Mouse (Mus musculus) heart, embryonic 12.5 days (tissue): Measurements from ENCODE around the gene Stx2. TPM values are rescaled to one million over a fixed set of nuclear protein-coding genes. Genes with fewer than 3 reads are reported as not detected.

Experiments
- ATAC-seq: fragments of 200-750 bp; cut with Nextera tagmentation; 2 replicates; pipeline ENCODE4 v1.8.0; 2017; ENCODE audit warnings: moderate TSS enrichment, moderate library complexity; ENCODE audit not compliant: insufficient number of reproducible peaks, low FRiP score
- H3K27ac ChIP-seq: fragments of 300-500 bp; sonication (generic); 2 replicates; pipeline ENCODE4 v1.5.1; 2016; ENCODE audit warnings: mild to moderate bottlenecking, moderate library complexity; ENCODE audit not compliant: poor library complexity, severe bottlenecking
- H3K27me3 ChIP-seq: fragments of 300-500 bp; sonication (generic); replicated peaks from 2 replicates; pipeline ENCODE4 v1.6.1; 2016; ENCODE audit warnings: mild to moderate bottlenecking, moderate library complexity
- H3K36me3 ChIP-seq: fragments of 300-500 bp; sonication (generic); 2 replicates; pipeline ENCODE4 v1.6.1; 2016; ENCODE audit warnings: mild to moderate bottlenecking, moderate library complexity
- H3K4me1 ChIP-seq: fragments of 300-500 bp; sonication (generic); replicated peaks from 2 replicates; pipeline ENCODE4 v1.6.1; 2016; ENCODE audit warnings: mild to moderate bottlenecking
- H3K4me2 ChIP-seq: fragments of 300-500 bp; sonication (generic); 2 replicates; pipeline ENCODE4 v1.6.1; 2016; ENCODE audit warnings: mild to moderate bottlenecking, moderate library complexity
- H3K4me3 ChIP-seq: fragments of 300-500 bp; sonication (generic); 2 replicates; pipeline ENCODE4 v1.5.1; 2016; ENCODE audit warnings: mild to moderate bottlenecking
- H3K9ac ChIP-seq: fragments of 300-500 bp; sonication (generic); 2 replicates; pipeline ENCODE4 v1.6.1; 2016; ENCODE audit warnings: mild to moderate bottlenecking, moderate library complexity
- H3K9me3 ChIP-seq: fragments of 300-500 bp; sonication (generic); replicated peaks from 2 replicates; pipeline ENCODE4 v1.6.1; 2016; ENCODE audit warnings: mild to moderate bottlenecking, moderate library complexity
- WGBS: fragments of 180-500 bp; shearing (Covaris S2); methylation state at CpG from one replicate; pipeline ENCODE4 v1.1.7; 2016; 5-methylcytosine and 5-hydroxymethylcytosine counted together
- polyA plus RNA-seq: library from polyadenylated mRNA; unstranded; fragments of >200 nt; fragmentation: Nextera tagmentation; extraction: Ambion mirVana; gene quantifications from 2 replicates; pipeline ENCODE4 v1.2.1, GENCODE M21; 2016

Gene Stx2
- 19.3 and 21.3 TPM in 2 replicates for polyA plus RNA-seq

GRCm38 (mm10) chr5:129008412-129008826 lies at the start of gene Stx2:
Gene Stx2 (minus strand): TSS chr5:129008574.
- Histone ChIP-seq H3K9ac (peak within 1 kb of the TSS; percentile 89), H3K27ac (peak within 1 kb of the TSS; percentile 64), H3K27me3 (no peaks in the 10 kb centered on the region), H3K36me3 (peaks cover 3% of the 10 kb centered on the region; the same call in 1 of the 2 replicates), H3K4me2 (peak within 1 kb of the TSS; percentile 85), H3K4me1 (peaks cover 23% of the 10 kb centered on the region), H3K9me3 (no peaks in the 10 kb centered on the region), H3K4me3 (peak within 1 kb of the TSS; percentile 78)
- under 1% methylated on average over 38 of the region's 39 CpGs for WGBS
- peak; percentile 95 for ATAC-seq

- H3K27me3 ChIP-seq, result peaks cover 4% of the 10 kb centered on the region; the same call in 1 of the 2 replicates
- no peak overlapping the region for H3K9ac ChIP-seq
- no peak overlapping the region for H3K4me2 ChIP-seq
- H3K9me3 ChIP-seq, result peaks cover 3% of the 10 kb centered on the region; the same call in 1 of the 2 replicates
- H3K4me3 ChIP-seq, result no peak overlapping the region
- no peaks in the 10 kb centered on the region for H3K4me1 ChIP-seq
- WGBS, result 78% methylated on average over 9 of the region's 9 CpGs
- ATAC-seq, result no peak
- H3K27ac ChIP-seq, result no peak overlapping the region
- H3K36me3 ChIP-seq, result no peaks in the 10 kb centered on the region
These were observed 46.4 kb upstream of the Stx2 start for GRCm38 (mm10) chr5:129054675-129055284.

- H3K9me3 ChIP-seq, result no peaks in the 10 kb centered on the region
- H3K4me3 ChIP-seq, result no peak overlapping the region
- no peak overlapping the region for H3K9ac ChIP-seq
- H3K4me1 ChIP-seq, result no peaks in the 10 kb centered on the region
- no peaks in the 10 kb centered on the region for H3K36me3 ChIP-seq
- H3K27ac ChIP-seq, result no peak overlapping the region
- ATAC-seq, result no peak
- 42% methylated on average over 20 of the region's 20 CpGs for WGBS
- no peak overlapping the region for H3K4me2 ChIP-seq
- peaks cover 4% of the 10 kb centered on the region; the same call in 1 of the 2 replicates for H3K27me3 ChIP-seq
These were observed 44.4 kb upstream of the Stx2 start for GRCm38 (mm10) chr5:129052636-129053355.

GRCm38 (mm10) chr5:129051910-129052309 lies 43.5 kb upstream of the Stx2 start:
- no peak for ATAC-seq
- Histone ChIP-seq H3K4me1 (no peaks in the 10 kb centered on the region), H3K9me3 (no peaks in the 10 kb centered on the region), H3K27me3 (peaks cover 4% of the 10 kb centered on the region; the same call in 1 of the 2 replicates), H3K9ac (no peak overlapping the region), H3K27ac (no peak overlapping the region), H3K4me3 (no peak overlapping the region), H3K36me3 (no peaks in the 10 kb centered on the region), H3K4me2 (no peak overlapping the region)
- WGBS, result 75% methylated on average over 3 of the region's 3 CpGs

GRCm38 (mm10) chr5:129049372-129049771 lies 41.0 kb upstream of the Stx2 start:
- no peak overlapping the region for H3K4me2 ChIP-seq
- H3K9me3 ChIP-seq, result no peaks in the 10 kb centered on the region
- H3K4me3 ChIP-seq, result no peak overlapping the region
- H3K4me1 ChIP-seq, result no peaks in the 10 kb centered on the region
- WGBS, result 74% methylated on average over 9 of the region's 9 CpGs
- peaks cover 4% of the 10 kb centered on the region; the same call in 1 of the 2 replicates for H3K27me3 ChIP-seq
- H3K27ac ChIP-seq, result no peak overlapping the region
- no peaks in the 10 kb centered on the region for H3K36me3 ChIP-seq
- H3K9ac ChIP-seq, result no peak overlapping the region
- ATAC-seq, result no peak

- WGBS, result 58% methylated on average over 26 of the region's 26 CpGs
- Histone ChIP-seq H3K9me3 (no peaks in the 10 kb centered on the region), H3K4me2 (no peak overlapping the region), H3K4me3 (no peak overlapping the region), H3K36me3 (no peaks in the 10 kb centered on the region), H3K9ac (no peak overlapping the region), H3K27ac (no peak overlapping the region), H3K4me1 (no peaks in the 10 kb centered on the region), H3K27me3 (no peaks in the 10 kb centered on the region)
- ATAC-seq, result no peak
These were observed 37.5 kb upstream of the Stx2 start for GRCm38 (mm10) chr5:129045641-129046580.

GRCm38 (mm10) chr5:129037739-129038138 lies 29.4 kb upstream of the Stx2 start:
- WGBS, result 80% methylated on average over 7 of the region's 7 CpGs

GRCm38 (mm10) chr5:129036678-129037077 lies 28.3 kb upstream of the Stx2 start:
- H3K27me3 ChIP-seq, result no peaks in the 10 kb centered on the region
- H3K27ac ChIP-seq, result no peak overlapping the region
- ATAC-seq, result no peak
- H3K9me3 ChIP-seq, result peaks cover 4% of the 10 kb centered on the region; the same call in 1 of the 2 replicates
- no peak overlapping the region for H3K4me2 ChIP-seq
- H3K4me1 ChIP-seq, result no peaks in the 10 kb centered on the region
- WGBS, result 85% methylated on average over 5 of the region's 5 CpGs
- no peaks in the 10 kb centered on the region for H3K36me3 ChIP-seq
- H3K4me3 ChIP-seq, result no peak overlapping the region
- no peak overlapping the region for H3K9ac ChIP-seq

More at GRCm38 (mm10) chr5:129037739-129038138, 29.4 kb upstream of the Stx2 start:
- no peaks in the 10 kb centered on the region for H3K4me1 ChIP-seq
- ATAC-seq, result no peak
- no peaks in the 10 kb centered on the region for H3K27me3 ChIP-seq
- H3K9me3 ChIP-seq, result peaks cover 4% of the 10 kb centered on the region; the same call in 1 of the 2 replicates
- no peak overlapping the region for H3K9ac ChIP-seq
- no peak overlapping the region for H3K4me2 ChIP-seq
- H3K4me3 ChIP-seq, result no peak overlapping the region
- no peaks in the 10 kb centered on the region for H3K36me3 ChIP-seq
- H3K27ac ChIP-seq, result no peak overlapping the region

GRCm38 (mm10) chr5:129029131-129029723 lies 20.9 kb upstream of the Stx2 start:
- Histone ChIP-seq H3K4me1 (no peaks in the 10 kb centered on the region), H3K4me2 (no peak overlapping the region), H3K36me3 (peaks cover 21% of the 10 kb centered on the region), H3K9me3 (peaks cover 4% of the 10 kb centered on the region; the same call in 1 of the 2 replicates), H3K9ac (no peak overlapping the region), H3K27me3 (no peaks in the 10 kb centered on the region), H3K4me3 (no peak overlapping the region), H3K27ac (no peak overlapping the region)
- 78% methylated on average over 5 of the region's 5 CpGs for WGBS
- no peak for ATAC-seq

GRCm38 (mm10) chr5:129026637-129027036 lies 18.3 kb upstream of the Stx2 start:
- H3K9ac ChIP-seq, result no peak overlapping the region
- H3K4me1 ChIP-seq, result peaks cover 6% of the 10 kb centered on the region
- no peak overlapping the region for H3K4me3 ChIP-seq
- ATAC-seq, result no peak
- peaks cover 38% of the 10 kb centered on the region for H3K36me3 ChIP-seq
- no peak overlapping the region for H3K4me2 ChIP-seq
- WGBS, result 86% methylated on average over 1 of the region's 1 CpGs
- no peak overlapping the region for H3K27ac ChIP-seq
- no peaks in the 10 kb centered on the region for H3K9me3 ChIP-seq
- no peaks in the 10 kb centered on the region for H3K27me3 ChIP-seq
